Mouse (Mus musculus): ENCODE results near the gene Glod4.

The Glod4 gene

DNA sequence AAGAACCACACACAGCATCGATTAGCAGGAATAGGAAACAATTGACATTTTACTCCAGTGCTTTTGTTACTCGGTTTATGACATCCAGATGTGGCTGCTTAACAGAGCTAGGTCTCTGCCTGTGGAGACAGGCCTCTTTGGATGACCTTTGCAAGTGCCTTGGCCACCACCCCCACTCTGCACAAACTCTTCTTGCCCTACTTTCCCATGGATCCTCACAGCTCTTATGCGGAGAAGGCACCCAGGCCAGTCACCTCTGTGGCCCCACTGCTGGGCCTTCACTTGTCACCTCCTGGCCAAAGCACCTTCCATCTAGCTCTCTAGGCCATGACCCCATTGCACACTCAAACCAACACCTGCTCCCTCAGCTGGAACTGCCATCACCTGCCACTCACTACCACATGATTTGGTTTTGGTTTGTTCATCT is 159.6 kb downstream of the Glod4 start:
- no peak for DNase-seq (ENCODE audit: low spot score)

DNA sequence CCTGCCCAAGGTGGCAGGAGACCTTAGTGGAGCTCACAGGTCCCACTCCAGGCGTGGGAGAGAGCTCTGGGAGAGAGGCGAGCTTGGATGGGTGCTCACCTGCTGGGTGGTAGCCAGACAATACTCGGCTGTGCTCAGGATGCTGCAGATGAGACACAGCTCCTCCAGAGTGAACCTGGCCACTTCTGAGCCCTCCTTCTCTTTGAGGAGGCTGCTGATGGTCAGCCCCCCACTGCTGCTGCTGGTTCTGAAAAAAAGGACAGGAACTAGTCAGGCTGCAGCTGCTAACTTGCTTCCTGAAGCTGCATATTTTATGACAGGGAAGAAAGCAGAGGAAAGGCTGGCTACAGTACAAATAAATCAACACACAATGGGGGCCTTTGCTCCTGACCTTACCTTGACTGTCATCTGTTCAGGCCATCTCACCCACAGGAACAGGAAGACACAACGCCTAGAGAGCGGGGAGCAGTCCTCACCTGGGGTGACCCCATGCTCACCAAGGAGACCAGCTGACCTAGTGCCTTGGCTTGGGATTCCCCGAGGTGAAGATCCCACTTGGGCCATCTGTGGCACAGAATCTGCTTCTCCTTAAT is 162.4 kb downstream of the Glod4 start:
- no peak for DNase-seq (ENCODE audit: low spot score)

- DNase-seq (ENCODE audit: low spot score), result no peak
Measured at GRCm38 (mm10) chr11:76080293-76080692, 163.2 kb downstream of the Glod4 start.

- no peak for DNase-seq (ENCODE audit: low spot score)
Measured at GRCm38 (mm10) chr11:76077341-76077740, 166.2 kb downstream of the Glod4 start.

GRCm38 (mm10) chr11:76074296-76075093 is 169.0 kb downstream of the Glod4 start:
- DNase-seq (ENCODE audit: low spot score), result no peak

Data from yolk sac, embryonic 10.5 days (tissue).